17 mouse cellular contexts compared by ENCODE assay signal in genomic region chr4:126879560-126880275, GRCm38 (mm10).
"Had no signal": no experiment of that assay in that cellular context is flagged by ENCODE, and none has a peak within 500 bp of the region (broad histone marks: within the 10 kb centered on the region; RNA-seq: fewer than 3 reads in every experiment).

No protein-coding gene starts in this region.

- H3K4me1 ChIP-seq: kidney, embryonic 15.5 days; limb, embryonic 10.5 days; liver, embryonic 15.5 days; midbrain, embryonic 10.5 days; neural tube, embryonic 15.5 days had no signal

- H3K9ac ChIP-seq: kidney, embryonic 15.5 days; liver, embryonic 15.5 days; lung, embryonic 14.5 days; neural tube, embryonic 15.5 days had no signal

- H3K27ac ChIP-seq: kidney, embryonic 15.5 days; layer of hippocampus, adult 2 months; limb, embryonic 10.5 days; liver, embryonic 15.5 days; midbrain, embryonic 10.5 days; neural tube, embryonic 15.5 days had no signal

- H3K27me3 ChIP-seq: kidney, embryonic 15.5 days; liver, embryonic 15.5 days; neural tube, embryonic 15.5 days had no signal

- H3K4me2 ChIP-seq: kidney, embryonic 15.5 days; liver, embryonic 11.5 days; liver, embryonic 15.5 days; lung, embryonic 14.5 days; neural tube, embryonic 15.5 days had no signal

- H3K4me3 ChIP-seq: kidney, embryonic 15.5 days; layer of hippocampus, adult 2 months; limb, embryonic 10.5 days; liver, embryonic 15.5 days; midbrain, embryonic 10.5 days; myocyte; neural tube, embryonic 15.5 days had no signal

- H3K9me3 ChIP-seq: kidney, embryonic 15.5 days; limb, embryonic 10.5 days; liver, embryonic 15.5 days; midbrain, embryonic 10.5 days; neural tube, embryonic 15.5 days had no signal

- DNase-seq: kidney, adult 2 months; kidney, postnatal 36 days; lung, embryonic 14.5 days; lung, postnatal 10 days; lung, postnatal 4 days; midbrain, embryonic 14.5 days; right cerebral cortex, postnatal 4 days; thymus, adult 18-20 months; thymus, postnatal 14 days had no signal
